Mouse (Mus musculus) MEL (cell line): ENCODE measurements around the gene Dusp22.

Experiments
- CTCF ChIP-seq, 3 experiments: IDR thresholded peaks in 2 of 3; conservative IDR thresholded peaks in 1 of 3; 2 replicates each; pipeline ENCODE4 v1.5.1; 2011 to 2012; ENCODE audit warnings: low read length in 3 of 3, low read depth in 2 of 3, mild to moderate bottlenecking in 2 of 3, improper control_type of control experiment in 1 of 3, inconsistent platforms in 1 of 3, mixed read lengths in 1 of 3, moderate library complexity in 1 of 3; ENCODE audit not compliant: control insufficient read depth in 1 of 3, insufficient read depth in 1 of 3, poor library complexity in 1 of 3, severe bottlenecking in 1 of 3
- ELF1 ChIP-seq: IDR thresholded peaks from 2 replicates; pipeline ENCODE4 v1.6.1; 2014; ENCODE audit warnings: low read depth, mild to moderate bottlenecking, inconsistent platforms, low read length, improper control_type of control experiment, moderate library complexity
- EP300 ChIP-seq, 2 experiments: IDR thresholded peaks; 2 replicates each; pipeline ENCODE4 v1.6.1; 2011; ENCODE audit warnings: improper control_type of control experiment in 2 of 2, low read length in 2 of 2, low read depth in 1 of 2, mild to moderate bottlenecking in 1 of 2
- GATA1 ChIP-seq: IDR thresholded peaks from 2 replicates; pipeline ENCODE4 v1.6.1; 2011; ENCODE audit warnings: low read depth, low read length, improper control_type of control experiment
- HCFC1 ChIP-seq: IDR thresholded peaks from 2 replicates; pipeline ENCODE4 v1.6.1; 2012; ENCODE audit warnings: low read depth, mild to moderate bottlenecking, inconsistent platforms, low read length, improper control_type of control experiment, moderate library complexity
- MAFK ChIP-seq: IDR thresholded peaks from 2 replicates; pipeline ENCODE4 v1.6.1; 2011; ENCODE audit warnings: low read depth, mild to moderate bottlenecking, low read length, improper control_type of control experiment, borderline replicate concordance
- MAZ ChIP-seq: IDR thresholded peaks from 2 replicates; pipeline ENCODE4 v1.6.1; 2012; ENCODE audit warnings: low read depth, mild to moderate bottlenecking, inconsistent platforms, low read length, improper control_type of control experiment
- MEF2A ChIP-seq: IDR thresholded peaks from 2 replicates; pipeline ENCODE4 v1.6.1; 2014; ENCODE audit warnings: low read depth, mild to moderate bottlenecking, inconsistent platforms, low read length, improper control_type of control experiment; ENCODE audit not compliant: poor library complexity, insufficient replicate concordance, severe bottlenecking; ENCODE audit errors: extremely low read depth
- POLR2A ChIP-seq, 2 experiments: IDR thresholded peaks; 2 replicates each; pipeline ENCODE4 v1.6.1; 2011 to 2012; ENCODE audit warnings: low read length in 2 of 2, mild to moderate bottlenecking in 2 of 2, control low read depth in 1 of 2, improper control_type of control experiment in 1 of 2, low read depth in 1 of 2, moderate library complexity in 1 of 2; ENCODE audit not compliant: control insufficient read depth in 1 of 2, insufficient read depth in 1 of 2, poor library complexity in 1 of 2
- RAD21 ChIP-seq: IDR thresholded peaks from 2 replicates; pipeline ENCODE4 v1.6.1; 2011; ENCODE audit warnings: mild to moderate bottlenecking, low read depth, low read length, improper control_type of control experiment

DNA sequence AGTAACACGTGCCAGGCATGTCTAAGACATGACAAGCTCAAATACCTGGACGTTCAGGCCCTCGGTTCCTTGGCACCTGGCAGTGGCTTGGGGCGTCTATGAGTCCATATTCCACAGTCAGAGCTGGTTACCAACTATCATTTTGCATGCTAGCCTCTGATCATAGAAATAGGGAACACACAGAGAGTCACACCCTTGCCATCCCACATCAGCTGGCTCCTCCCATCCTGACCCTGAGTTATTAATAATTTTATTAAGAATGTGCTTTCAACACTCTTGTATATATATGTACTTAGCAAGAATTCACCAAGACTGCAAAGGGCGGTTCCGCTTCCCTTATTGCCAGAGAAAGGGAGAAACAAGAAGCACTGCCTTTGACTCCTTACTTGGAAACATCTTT, 54.8 kb downstream of the Dusp22 start:
- no peak for TF ChIP-seq CTCF (IDR thresholded peaks at IDR 0.05 in 2 of 3, conservative IDR thresholded peaks at IDR 0.05 in 1 of 3; ENCODE audit: control insufficient read depth in 1 of 3, insufficient read depth in 1 of 3, low read depth in 2 of 3, low read length in 3 of 3, poor library complexity in 1 of 3, severe bottlenecking in 1 of 3)
- TF ChIP-seq HCFC1: no peak
- no peak for TF ChIP-seq EP300 (IDR thresholded peaks at IDR 0.05; ENCODE audit: low read depth in 1 of 2, low read length in 2 of 2)
- no peak for TF ChIP-seq RAD21
- TF ChIP-seq POLR2A (IDR thresholded peaks at IDR 0.05; ENCODE audit: control insufficient read depth in 1 of 2, insufficient read depth in 1 of 2, low read depth in 1 of 2, low read length in 2 of 2, poor library complexity in 1 of 2): no peak
- TF ChIP-seq MEF2A: no peak
- no peak for TF ChIP-seq MAZ
- TF ChIP-seq GATA1: no peak
- TF ChIP-seq MAFK: no peak
- no peak for TF ChIP-seq ELF1
